Mouse (Mus musculus) neural tube, embryonic 12.5 days (tissue): Measurements from ENCODE around the gene Cldn16. TPM values are rescaled to one million over a fixed set of nuclear protein-coding genes. Genes with fewer than 3 reads are reported as not detected.

Source experiments
- ATAC-seq: fragments of 200-750 bp; cut with Nextera tagmentation; 2 replicates; pipeline ENCODE4 v1.8.0; 2017; ENCODE audit warnings: low read depth, mild to moderate bottlenecking, moderate TSS enrichment, moderate library complexity; ENCODE audit not compliant: low FRiP score
- H3K27ac ChIP-seq: fragments of 300-500 bp; sonication (generic); 2 replicates; pipeline ENCODE4 v1.5.1; 2016
- H3K27me3 ChIP-seq: fragments of 300-500 bp; sonication (generic); replicated peaks from 2 replicates; pipeline ENCODE4 v1.6.1; 2016; ENCODE audit warnings: mild to moderate bottlenecking
- H3K36me3 ChIP-seq: fragments of 300-500 bp; sonication (generic); 2 replicates; pipeline ENCODE4 v1.6.1; 2016; ENCODE audit warnings: mild to moderate bottlenecking
- H3K4me1 ChIP-seq: fragments of 300-500 bp; sonication (generic); 2 replicates; pipeline ENCODE4 v1.6.1; 2016
- H3K4me2 ChIP-seq: fragments of 300-500 bp; sonication (generic); replicated peaks from 2 replicates; pipeline ENCODE4 v1.6.1; 2016; ENCODE audit warnings: mild to moderate bottlenecking
- H3K4me3 ChIP-seq: fragments of 300-500 bp; sonication (generic); 2 replicates; pipeline ENCODE4 v1.5.1; 2016
- H3K9ac ChIP-seq: fragments of 300-500 bp; sonication (generic); 2 replicates; pipeline ENCODE4 v1.6.1; 2016; ENCODE audit warnings: mild to moderate bottlenecking
- H3K9me3 ChIP-seq: fragments of 300-500 bp; sonication (generic); 2 replicates; pipeline ENCODE4 v1.6.1; 2016; ENCODE audit warnings: mild to moderate bottlenecking
- WGBS: fragments of 180-500 bp; shearing (Covaris S2); methylation state at CpG from one replicate; pipeline ENCODE4 v1.1.7; 2016; 5-methylcytosine and 5-hydroxymethylcytosine counted together
- polyA plus RNA-seq: library from polyadenylated mRNA; unstranded; fragments of >200 nt; fragmentation: Nextera tagmentation; extraction: Ambion mirVana; gene quantifications from 2 replicates; pipeline ENCODE4 v1.2.1, GENCODE M21; 2016

Cldn16 gene
- polyA plus RNA-seq = not detected in 2 replicates

- no peaks in the 10 kb centered on the region for H3K9me3 ChIP-seq
- no peaks in the 10 kb centered on the region for H3K4me1 ChIP-seq
- H3K27ac ChIP-seq = no peak within 1 kb of the TSS
- H3K36me3 ChIP-seq = no peaks in the 10 kb centered on the region
- H3K4me3 ChIP-seq = no peak within 1 kb of the TSS
- H3K27me3 ChIP-seq = no peaks in the 10 kb centered on the region
- 84% methylated on average over 7 of the region's 7 CpGs for WGBS
- no peak within 1 kb of the TSS for H3K9ac ChIP-seq
- no peak within 1 kb of the TSS for H3K4me2 ChIP-seq
- no peak for ATAC-seq
Measured at GRCm38 (mm10) chr16:26462835-26463234, at the start of gene Cldn16. Cldn16 (plus strand) TSS chr16:26463135.

- Histone ChIP-seq H3K4me1 (no peaks in the 10 kb centered on the region), H3K36me3 (no peaks in the 10 kb centered on the region), H3K4me2 (no peak overlapping the region), H3K9me3 (no peaks in the 10 kb centered on the region), H3K4me3 (no peak overlapping the region), H3K27ac (no peak overlapping the region), H3K27me3 (no peaks in the 10 kb centered on the region), H3K9ac (no peak overlapping the region)
- WGBS = 87% methylated on average over 3 of the region's 3 CpGs
- no peak for ATAC-seq
Measured at GRCm38 (mm10) chr16:26418616-26419015, 44.3 kb upstream of the Cldn16 start.

GRCm38 (mm10) chr16:26422078-26422477 is 40.9 kb upstream of the Cldn16 start:
- no peak overlapping the region for H3K4me3 ChIP-seq
- H3K9me3 ChIP-seq = no peaks in the 10 kb centered on the region
- no peak overlapping the region for H3K4me2 ChIP-seq
- no peak overlapping the region for H3K27ac ChIP-seq
- no peaks in the 10 kb centered on the region for H3K27me3 ChIP-seq
- H3K36me3 ChIP-seq = no peaks in the 10 kb centered on the region
- H3K9ac ChIP-seq = no peak overlapping the region
- ATAC-seq = no peak
- WGBS = 92% methylated on average over 4 of the region's 4 CpGs
- H3K4me1 ChIP-seq = no peaks in the 10 kb centered on the region

- H3K4me1 ChIP-seq = no peaks in the 10 kb centered on the region
- no peak overlapping the region for H3K4me3 ChIP-seq
- H3K9ac ChIP-seq = no peak overlapping the region
- WGBS = 76% methylated on average over 3 of the region's 3 CpGs
- no peak for ATAC-seq
- H3K27me3 ChIP-seq = no peaks in the 10 kb centered on the region
- no peak overlapping the region for H3K27ac ChIP-seq
- no peak overlapping the region for H3K4me2 ChIP-seq
- H3K9me3 ChIP-seq = no peaks in the 10 kb centered on the region
- no peaks in the 10 kb centered on the region for H3K36me3 ChIP-seq
Measured at GRCm38 (mm10) chr16:26430246-26430645, 32.7 kb upstream of the Cldn16 start.

- Histone ChIP-seq H3K4me3 (no peak overlapping the region), H3K27ac (no peak overlapping the region), H3K4me1 (no peaks in the 10 kb centered on the region), H3K36me3 (no peaks in the 10 kb centered on the region), H3K9ac (no peak overlapping the region), H3K9me3 (no peaks in the 10 kb centered on the region), H3K4me2 (no peak overlapping the region), H3K27me3 (no peaks in the 10 kb centered on the region)
- WGBS = 41% methylated on average over 2 of the region's 2 CpGs
- ATAC-seq = no peak
Measured at GRCm38 (mm10) chr16:26433486-26433885, 29.4 kb upstream of the Cldn16 start.

GRCm38 (mm10) chr16:26440031-26440430 is 22.9 kb upstream of the Cldn16 start:
- no peak for ATAC-seq
- Histone ChIP-seq H3K9me3 (no peaks in the 10 kb centered on the region), H3K4me1 (no peaks in the 10 kb centered on the region), H3K36me3 (no peaks in the 10 kb centered on the region), H3K27ac (no peak overlapping the region), H3K9ac (no peak overlapping the region), H3K27me3 (no peaks in the 10 kb centered on the region), H3K4me3 (no peak overlapping the region), H3K4me2 (no peak overlapping the region)
- WGBS = 89% methylated on average over 3 of the region's 3 CpGs

- Histone ChIP-seq H3K36me3 (no peaks in the 10 kb centered on the region), H3K4me1 (no peaks in the 10 kb centered on the region), H3K4me2 (no peak overlapping the region), H3K27ac (no peak overlapping the region), H3K27me3 (no peaks in the 10 kb centered on the region), H3K9ac (no peak overlapping the region), H3K9me3 (no peaks in the 10 kb centered on the region), H3K4me3 (no peak overlapping the region)
- no peak for ATAC-seq
- 84% methylated on average over 3 of the region's 3 CpGs for WGBS
Measured at GRCm38 (mm10) chr16:26441156-26441555, 21.8 kb upstream of the Cldn16 start.

- no peak for ATAC-seq
- Histone ChIP-seq H3K9me3 (no peaks in the 10 kb centered on the region), H3K4me3 (no peak overlapping the region), H3K27me3 (no peaks in the 10 kb centered on the region), H3K9ac (no peak overlapping the region), H3K36me3 (no peaks in the 10 kb centered on the region), H3K4me2 (no peak overlapping the region), H3K4me1 (no peaks in the 10 kb centered on the region), H3K27ac (no peak overlapping the region)
Measured at GRCm38 (mm10) chr16:26444843-26445242, 18.1 kb upstream of the Cldn16 start.

GRCm38 (mm10) chr16:26447594-26447993 is 15.3 kb upstream of the Cldn16 start:
- H3K9me3 ChIP-seq = no peaks in the 10 kb centered on the region
- H3K9ac ChIP-seq = no peak overlapping the region
- H3K4me3 ChIP-seq = no peak overlapping the region
- H3K36me3 ChIP-seq = no peaks in the 10 kb centered on the region
- no peak for ATAC-seq
- 79% methylated on average over 2 of the region's 2 CpGs for WGBS
- H3K27ac ChIP-seq = no peak overlapping the region
- H3K27me3 ChIP-seq = no peaks in the 10 kb centered on the region
- no peaks in the 10 kb centered on the region for H3K4me1 ChIP-seq
- no peak overlapping the region for H3K4me2 ChIP-seq

- WGBS = 75% methylated on average over 3 of the region's 3 CpGs
- no peaks in the 10 kb centered on the region for H3K4me1 ChIP-seq
- H3K4me2 ChIP-seq = no peak overlapping the region
- H3K4me3 ChIP-seq = no peak overlapping the region
- no peaks in the 10 kb centered on the region for H3K36me3 ChIP-seq
- no peaks in the 10 kb centered on the region for H3K9me3 ChIP-seq
- H3K27ac ChIP-seq = no peak overlapping the region
- H3K27me3 ChIP-seq = no peaks in the 10 kb centered on the region
- no peak overlapping the region for H3K9ac ChIP-seq
- ATAC-seq = no peak
Measured at GRCm38 (mm10) chr16:26454163-26454562, 8.8 kb upstream of the Cldn16 start.

- no peaks in the 10 kb centered on the region for H3K4me1 ChIP-seq
- H3K36me3 ChIP-seq = no peaks in the 10 kb centered on the region
- H3K27ac ChIP-seq = no peak overlapping the region
- H3K27me3 ChIP-seq = no peaks in the 10 kb centered on the region
- WGBS = 84% methylated on average over 2 of the region's 2 CpGs
- H3K9me3 ChIP-seq = no peaks in the 10 kb centered on the region
- H3K4me3 ChIP-seq = no peak overlapping the region
- H3K9ac ChIP-seq = no peak overlapping the region
- no peak overlapping the region for H3K4me2 ChIP-seq
- ATAC-seq = no peak
Measured at GRCm38 (mm10) chr16:26456182-26456581, 6.8 kb upstream of the Cldn16 start.

- H3K4me3 ChIP-seq = no peak overlapping the region
- no peaks in the 10 kb centered on the region for H3K36me3 ChIP-seq
- H3K9me3 ChIP-seq = no peaks in the 10 kb centered on the region
- no peak overlapping the region for H3K27ac ChIP-seq
- no peaks in the 10 kb centered on the region for H3K27me3 ChIP-seq
- H3K9ac ChIP-seq = no peak overlapping the region
- no peak overlapping the region for H3K4me2 ChIP-seq
- H3K4me1 ChIP-seq = no peaks in the 10 kb centered on the region
- no peak for ATAC-seq
- WGBS = 82% methylated on average over 4 of the region's 4 CpGs
Measured at GRCm38 (mm10) chr16:26466535-26466934, 3.6 kb downstream of the Cldn16 start.

GRCm38 (mm10) chr16:26471254-26471653 is 8.3 kb downstream of the Cldn16 start:
- no peaks in the 10 kb centered on the region for H3K4me1 ChIP-seq
- H3K9ac ChIP-seq = no peak overlapping the region
- no peaks in the 10 kb centered on the region for H3K9me3 ChIP-seq
- WGBS = 81% methylated on average over 4 of the region's 4 CpGs
- ATAC-seq = no peak
- no peak overlapping the region for H3K4me3 ChIP-seq
- no peak overlapping the region for H3K27ac ChIP-seq
- no peaks in the 10 kb centered on the region for H3K27me3 ChIP-seq
- H3K36me3 ChIP-seq = no peaks in the 10 kb centered on the region
- H3K4me2 ChIP-seq = no peak overlapping the region
